Mouse (Mus musculus) telencephalon, adult 2 months (tissue): ENCODE data around the gene Rpl7a.
"Not testable (repeated sequence)": the region's sequence is repeated elsewhere in the genome, so short reads cannot be mapped to it uniquely, and the experiment has no call there.

Source experiments
- DNase-seq: peaks from one replicate; pipeline ENCODE4 v3.0.0-alpha.2; 2011; ENCODE audit warnings: low read depth, low spot score

Gene Rpl7a

GRCm38 (mm10) chr2:26910124-26910993 lies at the start of gene Rpl7a, which contains the start of gene Med22:
Rpl7a (plus strand) TSS chr2:26910764.
Med22 (minus strand) TSS chr2:26910677.
- peak; percentile 97 for DNase-seq

- no peak for DNase-seq
These were observed 47.7 kb upstream of the Rpl7a start for GRCm38 (mm10) chr2:26862856-26863255.

- no peak for DNase-seq
These were observed 45.7 kb upstream of the Rpl7a start, which contains the start of gene Abo for GRCm38 (mm10) chr2:26864879-26865278. Abo (minus strand) TSS chr2:26864979.

- no peak for DNase-seq
These were observed 39.9 kb upstream of the Rpl7a start for GRCm38 (mm10) chr2:26870666-26871065.

- DNase-seq = no peak
These were observed 32.0 kb upstream of the Rpl7a start for GRCm38 (mm10) chr2:26878571-26878970.

- DNase-seq = not testable (repeated sequence)
These were observed 25.0 kb upstream of the Rpl7a start for GRCm38 (mm10) chr2:26885541-26885940.

- not testable (repeated sequence) for DNase-seq
These were observed 24.4 kb upstream of the Rpl7a start for GRCm38 (mm10) chr2:26886170-26886569.

- no peak for DNase-seq
These were observed 14.7 kb upstream of the Rpl7a start for GRCm38 (mm10) chr2:26895898-26896297.

- DNase-seq = no peak
These were observed 9.8 kb upstream of the Rpl7a start for GRCm38 (mm10) chr2:26900731-26901130.

- no peak for DNase-seq
These were observed 8.6 kb upstream of the Rpl7a start for GRCm38 (mm10) chr2:26901834-26902400.

- peak; percentile 98 for DNase-seq
These were observed 7.9 kb upstream of the Rpl7a start, which contains the start of gene Surf6 for GRCm38 (mm10) chr2:26902467-26903220. Surf6 (minus strand) TSS chr2:26902879.

- DNase-seq = no peak
These were observed 7.3 kb upstream of the Rpl7a start for GRCm38 (mm10) chr2:26903311-26903710.

- no peak for DNase-seq
These were observed 4.6 kb upstream of the Rpl7a start for GRCm38 (mm10) chr2:26905936-26906335.

- DNase-seq = no peak
These were observed 4.1 kb upstream of the Rpl7a start for GRCm38 (mm10) chr2:26906431-26906830.

- no peak for DNase-seq
These were observed 3.5 kb upstream of the Rpl7a start for GRCm38 (mm10) chr2:26907109-26907508.

- DNase-seq = no peak
These were observed 1.7 kb upstream of the Rpl7a start for GRCm38 (mm10) chr2:26908710-26909386.

- DNase-seq = no peak
These were observed 1.2 kb upstream of the Rpl7a start for GRCm38 (mm10) chr2:26909387-26909784.

GRCm38 (mm10) chr2:26910994-26911765 lies 616 bp downstream of the Rpl7a start:
- DNase-seq = no peak

GRCm38 (mm10) chr2:26912253-26912770 lies 1.7 kb downstream of the Rpl7a start:
- no peak for DNase-seq

- no peak for DNase-seq
These were observed 3.0 kb downstream of the Rpl7a start for GRCm38 (mm10) chr2:26913416-26914147.
